Mouse (Mus musculus) megakaryocyte-erythroid progenitor cell, adult 5-6 weeks (primary cell): ENCODE results near the gene Mpzl3. TPM values are rescaled to one million over a fixed set of nuclear protein-coding genes. Genes with fewer than 3 reads are reported as not detected.
"Not testable (repeated sequence)": the region's sequence is repeated elsewhere in the genome, so short reads cannot be mapped to it uniquely, and the experiment has no call there.

Source experiments
- ATAC-seq: replicated peaks from 2 replicates; pipeline ENCODE4 v1.8.0; 2016; ENCODE audit warnings: mild to moderate bottlenecking, inconsistent platforms; ENCODE audit not compliant: severe bottlenecking, poor library complexity, low FRiP score, low TSS enrichment
- total RNA-seq, 2 experiments: library from RNA; stranded (forward) in 1 of 2; stranded (reverse) in 1 of 2; fragments of 200-1000, 215-1000 nt in 1 of 2; fragments of >200 nt in 1 of 2; fragmentation: Nextera tagmentation in 1 of 2; gene quantifications; 2 replicates each; pipeline ENCODE4 v1.2.3; 2014 to 2017

Gene Mpzl3
- total RNA-seq (2014; fragmentation: Nextera tagmentation) = not detected in 2 replicates
- 0.65 TPM in 1 of 2 replicates, not detected in the other for total RNA-seq (2017)

DNA sequence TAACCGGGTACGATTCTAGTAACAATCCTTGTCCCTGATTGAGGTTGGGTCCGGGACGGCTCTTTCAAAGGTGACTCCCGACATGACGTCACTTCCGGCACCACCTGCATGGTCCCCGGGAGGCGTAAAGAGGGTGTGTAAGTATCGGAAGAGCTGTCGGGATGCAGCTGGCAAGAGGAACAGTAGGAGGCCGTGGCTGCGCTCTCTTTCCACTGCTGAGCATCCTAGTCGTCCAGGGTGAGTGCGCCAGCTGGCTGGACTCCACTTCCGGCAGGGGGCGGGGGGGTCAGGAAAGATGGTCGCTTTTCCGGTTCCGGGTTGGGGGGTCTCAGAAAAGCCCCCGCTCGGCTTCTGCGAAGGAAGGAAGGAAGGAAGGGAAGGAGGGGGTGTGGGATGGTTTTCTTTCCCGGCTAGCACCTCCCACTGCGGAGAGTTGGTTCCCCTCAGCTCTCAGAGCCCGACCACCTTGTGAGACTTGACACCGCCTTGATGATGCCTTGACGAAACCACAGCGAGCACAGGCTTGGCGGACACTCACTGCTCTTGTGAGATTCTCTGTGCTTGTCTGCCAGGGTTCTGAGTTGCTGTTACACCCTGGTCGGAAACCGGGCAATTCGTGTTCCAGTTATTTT lies at the start of gene Mpzl3:
Mpzl3 (plus strand) TSS at position 105 of the 632 bp plus-strand sequence.
- ATAC-seq = 0 out of 2 replicates have a peak, but pooled peaks have one; percentile 55

DNA sequence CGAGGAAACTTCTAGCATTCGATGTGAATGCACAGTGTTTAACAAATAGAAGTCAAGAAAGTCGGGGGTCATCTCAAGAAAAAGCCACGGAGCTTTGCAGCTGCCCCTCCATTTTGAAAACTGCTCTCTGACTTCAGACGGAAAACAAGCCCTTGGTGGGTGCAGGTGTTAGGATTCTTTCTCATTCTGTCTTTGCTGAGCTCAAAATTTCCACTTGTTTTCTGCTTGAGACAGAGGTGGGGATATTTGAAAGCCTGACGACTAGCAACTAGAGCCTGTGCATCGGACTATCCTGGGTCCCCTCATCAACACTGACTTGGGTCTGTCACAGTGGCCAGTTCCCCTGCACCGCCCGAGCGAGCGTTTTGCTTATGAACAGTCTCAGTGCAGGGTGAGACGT lies 47.6 kb upstream of the Mpzl3 start:
- ATAC-seq = no peak

DNA sequence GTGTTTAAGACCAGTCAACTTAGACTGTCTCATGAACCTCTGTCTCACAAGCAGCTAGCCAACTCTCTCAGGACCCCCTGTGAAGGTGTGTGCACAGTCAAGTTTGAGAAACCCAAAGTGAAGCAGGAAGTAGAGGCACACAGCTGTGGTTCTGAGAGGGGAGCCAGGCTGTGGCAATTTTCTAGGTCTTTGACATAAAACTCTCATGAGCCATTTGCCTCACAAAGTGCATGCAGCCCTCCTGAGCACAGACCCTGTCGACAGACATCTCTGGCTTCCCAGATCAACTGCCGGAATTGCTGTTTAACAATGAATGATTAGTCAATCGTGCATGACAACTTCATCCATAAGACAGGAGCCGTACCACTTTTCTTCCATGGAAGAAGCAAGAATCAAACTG lies 46.6 kb upstream of the Mpzl3 start:
- no peak for ATAC-seq

DNA sequence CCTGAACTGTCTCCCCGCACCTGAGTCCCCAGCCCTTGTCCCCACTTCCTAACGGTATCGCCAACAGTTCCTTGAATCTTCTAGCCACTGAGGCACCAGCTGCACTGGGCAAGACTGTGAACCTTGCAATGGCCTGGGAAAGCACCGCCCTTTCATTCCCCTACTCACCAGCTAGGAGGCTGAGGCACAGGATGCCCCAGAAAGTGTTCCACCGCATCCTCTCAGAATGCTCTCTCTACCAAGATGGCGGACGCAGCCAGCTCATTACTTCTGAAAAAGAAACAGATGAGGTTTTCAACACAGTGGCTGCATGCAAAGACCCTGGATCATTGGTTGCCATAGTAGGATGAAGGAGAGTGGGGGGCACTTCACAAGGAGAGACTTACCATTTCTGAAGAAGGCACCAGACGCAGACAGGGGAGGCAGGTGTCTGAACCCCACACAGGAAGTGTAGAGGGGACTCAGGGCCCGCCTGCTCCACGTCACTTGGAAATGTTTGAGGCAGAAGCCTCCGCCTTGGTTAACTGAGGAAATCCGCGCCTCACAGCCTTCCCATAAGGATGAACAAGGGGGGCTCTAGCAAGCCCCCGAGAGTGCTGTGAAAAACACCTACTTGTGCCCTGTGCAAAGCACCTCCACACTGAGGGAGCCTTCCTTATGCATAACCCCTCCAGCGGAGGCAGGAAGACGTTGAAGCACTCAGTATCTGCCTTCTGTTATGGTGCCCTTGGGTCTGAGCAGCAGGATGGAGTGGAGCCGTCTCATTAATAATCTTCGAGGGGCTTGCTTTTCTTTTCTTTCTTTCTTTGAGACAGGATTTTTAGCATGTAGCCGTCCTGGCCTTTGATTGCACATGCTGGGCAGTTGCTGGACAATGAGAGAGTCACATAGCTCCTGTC lies 45.6 kb upstream of the Mpzl3 start, which contains the start of gene Cd3e:
Cd3e (minus strand) TSS at position 448 of the 899 bp plus-strand sequence.
- no peak for ATAC-seq

DNA sequence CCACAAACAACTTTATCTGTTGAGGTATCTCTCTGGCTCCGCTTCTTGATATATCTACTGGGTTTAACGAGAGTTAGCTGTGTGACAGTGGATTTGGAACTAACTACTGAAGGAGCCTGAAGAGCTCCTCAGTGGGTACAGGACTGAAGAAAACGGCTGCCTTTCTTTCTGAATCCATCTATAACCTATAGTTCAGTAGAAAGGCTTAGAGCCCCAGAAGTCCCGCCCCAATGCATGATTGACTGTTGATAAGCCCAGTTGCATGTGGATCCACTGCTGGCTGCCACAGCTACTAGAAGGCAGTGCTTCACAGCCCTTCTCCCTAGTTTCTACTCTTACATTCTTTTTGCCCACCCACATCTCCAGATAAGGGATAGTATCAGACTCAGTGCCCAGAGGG lies 44.5 kb upstream of the Mpzl3 start:
- no peak for ATAC-seq

DNA sequence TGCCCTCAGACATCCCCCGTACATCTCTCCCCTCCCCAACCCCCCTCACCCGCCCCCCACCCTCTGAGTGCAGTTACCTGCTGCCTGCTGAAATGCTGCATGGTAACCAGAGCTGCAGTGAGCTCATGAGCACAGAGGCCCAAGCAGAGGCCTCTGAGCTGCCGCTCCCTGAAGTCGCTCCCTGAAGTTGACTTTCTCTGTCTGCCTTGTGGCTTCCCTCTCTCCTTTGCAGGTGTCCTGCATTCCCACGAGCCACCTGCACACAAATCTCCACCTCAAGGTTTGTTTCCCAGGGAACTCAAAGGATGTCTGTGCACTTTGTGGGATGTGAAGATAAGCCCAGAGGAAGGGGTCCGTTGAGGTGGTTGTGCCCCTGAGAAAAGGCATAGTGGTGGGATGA lies 43.7 kb upstream of the Mpzl3 start:
- no peak for ATAC-seq

DNA sequence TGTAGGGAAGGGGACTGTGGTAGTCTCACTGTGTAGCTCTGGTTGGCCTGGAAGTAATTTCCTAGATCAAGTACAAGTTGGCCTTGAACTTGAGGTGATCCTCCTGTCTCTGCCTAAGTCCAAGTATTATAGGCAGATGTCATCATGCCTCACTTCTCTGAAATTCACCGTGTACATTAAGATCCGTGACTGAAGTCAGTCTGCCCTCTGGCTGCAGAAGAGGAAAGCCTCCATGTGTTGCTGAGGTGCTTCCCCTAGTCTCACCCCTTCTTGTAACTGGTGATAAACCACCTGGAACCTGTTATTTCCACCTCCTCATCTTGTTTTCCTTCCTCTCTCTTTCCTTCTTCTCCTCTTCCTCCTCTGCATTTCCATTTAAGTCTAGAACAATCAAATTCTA lies 40.1 kb upstream of the Mpzl3 start:
- no peak for ATAC-seq

DNA sequence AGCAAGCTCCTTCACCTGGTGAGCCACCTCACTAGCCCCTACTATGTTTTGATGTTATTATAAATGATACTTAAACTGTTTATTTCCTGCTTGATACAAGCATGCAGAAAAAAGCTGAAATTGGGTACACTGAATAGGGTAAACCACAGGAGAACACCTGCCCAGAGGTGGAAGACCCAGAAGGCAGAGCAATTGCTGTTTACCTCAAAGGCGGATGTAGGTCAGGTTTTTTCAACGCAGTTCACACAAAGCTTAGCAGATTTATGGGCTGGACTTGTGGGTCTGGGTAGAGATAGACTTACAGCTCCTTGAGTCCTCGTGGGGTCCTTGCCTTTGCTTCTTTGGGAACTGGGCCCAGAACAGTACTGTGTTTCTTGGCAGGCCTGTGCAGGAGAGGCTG lies 39.1 kb upstream of the Mpzl3 start:
- ATAC-seq = no peak

DNA sequence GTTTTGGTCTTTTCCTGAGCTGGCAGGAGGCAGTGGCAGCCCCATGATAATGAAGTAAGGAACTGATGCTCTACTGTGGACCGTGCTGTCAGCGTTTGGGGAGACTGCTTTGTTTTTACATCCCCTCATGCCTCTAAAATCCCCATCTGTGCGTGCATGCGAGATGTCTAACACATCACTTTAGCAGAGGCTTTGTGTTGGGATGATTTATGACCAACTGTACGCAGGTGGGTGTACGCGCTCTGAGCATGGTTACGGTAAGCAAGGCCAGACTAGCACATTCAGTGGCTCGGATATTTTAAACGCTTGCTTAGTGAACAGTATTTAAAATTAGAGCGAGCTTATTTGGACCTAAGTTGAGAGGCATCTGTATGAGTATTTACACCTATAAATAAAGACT lies 37.0 kb upstream of the Mpzl3 start:
- ATAC-seq = no peak

DNA sequence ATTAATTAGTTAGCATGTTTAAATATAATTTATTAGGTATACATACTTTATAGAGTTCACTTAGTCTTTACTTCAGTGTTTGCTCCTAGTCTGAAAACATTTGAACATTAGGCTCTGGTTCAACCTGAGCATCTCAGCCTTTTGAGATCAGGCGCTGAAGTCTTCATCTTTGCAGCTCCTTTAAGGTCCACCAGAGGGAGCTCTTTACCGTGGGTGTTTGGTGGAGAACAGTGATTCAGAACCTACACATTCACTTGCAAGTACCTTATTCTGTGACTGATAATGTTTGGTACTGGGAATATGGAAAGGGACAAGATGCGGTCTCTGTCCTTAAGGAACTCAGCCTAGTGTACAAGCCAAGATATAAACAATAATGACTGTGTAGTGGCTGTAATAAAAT lies 32.2 kb upstream of the Mpzl3 start:
- 0 out of 2 replicates have a peak, but pooled peaks have one; percentile 57 for ATAC-seq

DNA sequence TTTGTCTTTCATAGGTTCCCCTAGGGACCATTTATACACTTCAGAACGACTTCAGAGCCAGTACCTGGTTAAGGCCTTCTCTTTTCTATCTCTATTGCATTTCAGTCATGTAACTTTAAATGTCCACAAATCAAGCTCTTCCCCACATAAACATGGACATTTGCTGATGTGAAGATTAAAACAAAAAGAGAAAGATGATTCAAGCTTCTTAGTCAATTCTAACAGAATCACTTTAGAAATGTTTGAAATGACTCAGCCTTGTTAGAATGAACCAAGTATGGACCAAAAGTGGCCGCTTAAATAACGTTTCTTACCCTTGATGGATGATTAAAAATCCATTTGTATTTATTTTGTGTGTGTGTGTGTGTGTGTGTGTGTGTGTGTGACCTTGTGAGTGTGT lies 31.3 kb upstream of the Mpzl3 start:
- no peak for ATAC-seq

DNA sequence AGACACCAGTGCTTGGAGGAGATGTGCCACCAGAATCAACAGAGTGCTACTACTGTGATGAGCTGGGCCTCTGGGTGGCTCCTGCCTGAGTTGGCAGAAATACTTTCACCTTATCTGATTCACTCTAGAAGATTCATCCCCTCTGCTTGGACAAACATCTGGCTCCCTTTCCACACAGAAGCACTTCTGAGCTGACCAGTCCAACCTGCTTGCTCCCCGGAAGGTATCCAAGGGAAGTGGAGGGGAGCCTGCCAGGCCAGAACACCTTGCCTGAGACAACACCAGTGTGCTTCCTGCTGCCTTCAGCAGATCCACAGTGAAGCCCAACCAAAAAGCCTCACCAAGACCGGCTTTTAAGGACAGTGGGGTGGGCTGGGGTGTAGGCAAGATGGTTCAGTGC lies 30.8 kb upstream of the Mpzl3 start:
- ATAC-seq = no peak

DNA sequence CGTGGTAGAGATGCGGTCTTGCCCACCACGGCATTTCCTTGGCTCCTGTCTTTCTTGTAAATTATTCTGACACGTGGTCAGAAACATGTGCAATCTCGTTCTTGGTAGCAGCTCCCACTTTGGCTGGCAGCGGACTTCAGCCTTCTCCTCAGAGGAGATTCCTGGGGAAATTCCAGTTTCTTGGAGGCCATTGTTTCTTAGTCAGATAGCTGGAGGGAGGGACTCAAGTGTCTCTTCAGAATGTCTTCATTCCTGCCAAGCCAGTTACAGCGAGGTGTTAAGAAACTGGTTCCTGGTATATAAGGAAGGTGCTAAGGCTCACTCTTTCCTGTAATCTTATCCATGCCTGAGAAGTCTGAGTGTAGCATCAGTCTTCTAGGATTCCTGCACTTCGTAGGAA lies 27.6 kb upstream of the Mpzl3 start:
- ATAC-seq = no peak

DNA sequence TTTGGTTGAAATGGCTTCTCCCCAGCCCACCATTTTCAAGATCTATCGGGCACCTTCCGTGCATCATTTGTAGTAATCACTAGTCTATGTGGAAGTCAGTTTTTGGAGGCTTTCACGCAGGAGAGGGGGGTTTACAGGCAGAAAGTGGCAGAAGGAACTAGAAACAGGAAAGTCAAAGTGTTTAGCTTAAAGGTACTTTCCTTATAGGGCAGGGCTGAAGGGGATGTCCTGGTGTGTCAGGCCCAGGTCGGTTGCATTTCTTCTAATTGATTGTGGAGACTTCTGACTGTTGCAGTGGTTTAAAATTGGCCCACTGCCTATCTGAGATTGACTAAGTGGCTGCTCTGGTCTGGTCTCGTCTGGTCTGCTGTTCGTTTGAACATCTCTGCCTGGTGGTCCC lies 24.6 kb upstream of the Mpzl3 start:
- no peak for ATAC-seq

DNA sequence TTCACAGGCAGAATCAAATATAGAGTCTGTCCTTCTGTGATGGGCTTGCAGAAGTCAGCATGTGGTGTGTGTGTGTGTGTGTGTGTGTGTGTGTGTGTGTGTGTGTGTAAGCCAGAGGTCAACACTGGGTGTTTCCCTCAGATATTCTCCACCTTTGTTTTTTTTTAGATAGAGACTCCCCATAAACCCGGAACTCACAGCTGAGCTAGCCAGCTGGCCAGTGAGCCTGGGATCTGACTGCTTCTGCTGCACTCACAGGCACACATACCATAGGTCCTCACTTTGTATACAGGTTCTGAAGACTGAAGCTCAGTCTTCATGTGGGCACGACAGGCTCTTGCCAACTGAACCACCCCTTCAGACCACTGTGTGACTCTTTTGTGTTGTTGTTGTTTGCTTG lies 22.7 kb upstream of the Mpzl3 start:
- no peak for ATAC-seq

DNA sequence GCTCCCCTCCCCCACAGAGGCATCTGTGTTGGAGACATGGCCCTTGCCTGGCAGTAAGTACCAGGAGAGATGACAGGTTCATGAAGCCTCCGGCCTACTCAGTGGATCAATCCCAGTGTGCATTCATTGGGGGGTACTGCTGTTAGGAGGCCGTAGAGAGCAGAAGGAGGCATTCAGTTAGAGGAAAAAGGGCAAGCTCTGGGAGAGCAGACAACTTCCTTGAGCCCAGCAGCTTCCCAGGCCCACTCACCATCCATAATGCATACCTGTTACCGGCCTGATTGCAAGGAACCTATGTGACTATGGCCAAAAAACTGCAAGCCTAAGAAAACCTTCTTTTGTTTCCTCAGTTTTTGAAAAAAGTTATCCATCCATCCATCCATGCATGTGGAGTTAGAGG lies 20.5 kb upstream of the Mpzl3 start:
- no peak for ATAC-seq

DNA sequence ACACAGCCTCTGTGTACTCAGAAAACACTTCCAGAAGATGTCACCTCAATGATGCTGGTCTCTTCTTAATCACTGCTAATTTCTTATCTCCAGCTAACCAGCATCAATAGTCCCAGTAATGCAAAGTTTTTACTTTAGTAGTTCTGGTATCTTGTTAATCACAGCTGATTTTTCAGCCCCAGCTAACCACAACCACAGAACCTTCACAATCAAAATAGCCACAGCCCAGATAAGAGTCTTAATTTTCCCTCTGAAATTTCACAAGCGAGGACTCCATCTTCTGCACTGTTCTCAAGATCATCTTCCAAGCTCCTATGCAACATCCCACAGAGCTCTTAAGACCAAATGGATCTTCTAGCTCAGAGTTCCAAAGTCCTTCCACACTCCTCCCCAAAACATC lies 17.2 kb upstream of the Mpzl3 start:
- ATAC-seq = not testable (repeated sequence)

DNA sequence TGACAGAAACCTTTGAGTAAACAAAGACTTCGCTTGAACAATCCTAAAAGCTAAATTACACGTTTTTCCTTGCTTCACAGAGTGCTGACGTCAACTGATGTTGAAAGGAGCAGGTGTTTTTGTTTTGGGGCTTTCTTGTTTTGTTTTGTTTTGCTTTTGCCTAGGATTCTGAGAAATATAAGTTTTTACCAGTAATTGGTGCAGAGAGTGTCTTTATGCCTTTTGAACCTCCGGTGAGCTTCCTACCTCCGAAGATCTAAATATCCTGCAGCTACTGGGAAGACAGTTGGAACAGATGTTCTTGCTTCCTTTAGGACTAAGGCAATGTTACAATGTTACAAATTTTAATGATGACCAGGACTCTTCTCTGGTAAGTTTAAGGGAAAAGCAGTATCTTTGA lies 15.5 kb upstream of the Mpzl3 start, which contains the start of gene Mpzl2:
Mpzl2 (plus strand) TSS at position 301 of the 400 bp plus-strand sequence.
- ATAC-seq = no peak

DNA sequence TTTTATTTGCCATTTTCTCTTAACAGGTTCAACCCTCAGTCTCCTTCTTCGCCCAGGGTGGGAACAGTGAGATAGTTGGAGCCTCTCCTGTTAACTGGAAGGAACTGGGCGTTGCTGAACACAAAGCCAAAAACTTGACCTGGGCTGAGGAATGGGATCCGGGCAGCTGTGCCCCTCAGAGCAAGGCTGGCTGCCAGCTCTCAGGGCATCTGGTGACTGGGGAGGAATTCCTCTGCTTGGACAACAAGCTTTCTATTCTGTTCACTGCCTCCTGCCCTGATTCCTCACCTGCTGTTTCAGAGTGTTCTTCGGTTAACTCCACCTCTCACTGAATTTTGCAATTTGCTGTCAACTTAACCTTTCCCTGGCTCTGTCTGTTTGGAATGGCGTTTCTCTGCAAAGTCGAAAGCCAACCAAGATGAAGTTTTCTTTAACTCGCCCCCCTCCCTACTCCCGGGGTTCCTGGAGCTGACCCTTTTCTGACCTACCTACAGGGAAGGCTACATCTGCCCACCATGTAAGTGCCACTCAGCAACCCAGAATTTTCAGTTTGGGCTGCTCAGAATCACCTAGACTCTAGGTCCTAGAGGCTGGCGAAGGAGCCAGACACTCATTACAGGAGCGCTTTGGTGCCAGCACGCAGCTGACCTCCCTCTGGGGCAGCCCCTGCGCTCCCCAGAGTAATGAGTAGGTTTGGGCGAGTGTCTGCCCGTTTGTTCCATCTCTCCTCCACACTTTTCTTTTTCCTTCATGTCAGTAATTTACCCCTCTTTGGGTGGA lies 14.7 kb upstream of the Mpzl3 start:
- no peak for ATAC-seq
